Mouse (Mus musculus) NIH3T3 (cell line): Measurements from ENCODE around the gene Faap20.
"Not testable (repeated sequence)": the region's sequence is repeated elsewhere in the genome, so short reads cannot be mapped to it uniquely, and the experiment has no call there.

Experiments
- DNase-seq: peaks from one replicate; pipeline ENCODE4 v3.0.0-alpha.2; 2012; ENCODE audit warnings: low read depth

The Faap20 gene

DNA sequence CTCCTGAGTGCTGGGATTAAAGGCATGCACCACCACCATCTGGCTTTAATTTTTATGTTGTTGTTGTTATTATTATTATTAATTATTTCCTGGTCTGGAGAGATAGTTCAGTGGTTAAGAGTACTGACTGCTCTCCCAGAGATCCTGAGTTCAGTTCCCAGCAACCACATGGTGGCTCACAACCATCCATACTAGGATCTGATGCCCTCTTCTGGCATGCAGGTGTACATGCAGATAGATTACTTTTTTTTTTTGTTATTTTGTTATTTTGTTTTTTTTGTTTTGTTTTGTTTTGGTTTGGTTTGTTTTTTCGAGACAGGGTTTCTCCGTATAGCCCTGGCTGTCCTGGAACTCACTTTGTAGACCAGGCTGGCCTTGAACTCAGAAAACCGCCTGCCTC is 1.5 kb upstream of the Faap20 start:
- DNase-seq = not testable (repeated sequence)

- DNase-seq = peak; percentile 97
These were observed 350 bp upstream of the Faap20 start for GRCm38 (mm10) chr4:155249257-155249647.

DNA sequence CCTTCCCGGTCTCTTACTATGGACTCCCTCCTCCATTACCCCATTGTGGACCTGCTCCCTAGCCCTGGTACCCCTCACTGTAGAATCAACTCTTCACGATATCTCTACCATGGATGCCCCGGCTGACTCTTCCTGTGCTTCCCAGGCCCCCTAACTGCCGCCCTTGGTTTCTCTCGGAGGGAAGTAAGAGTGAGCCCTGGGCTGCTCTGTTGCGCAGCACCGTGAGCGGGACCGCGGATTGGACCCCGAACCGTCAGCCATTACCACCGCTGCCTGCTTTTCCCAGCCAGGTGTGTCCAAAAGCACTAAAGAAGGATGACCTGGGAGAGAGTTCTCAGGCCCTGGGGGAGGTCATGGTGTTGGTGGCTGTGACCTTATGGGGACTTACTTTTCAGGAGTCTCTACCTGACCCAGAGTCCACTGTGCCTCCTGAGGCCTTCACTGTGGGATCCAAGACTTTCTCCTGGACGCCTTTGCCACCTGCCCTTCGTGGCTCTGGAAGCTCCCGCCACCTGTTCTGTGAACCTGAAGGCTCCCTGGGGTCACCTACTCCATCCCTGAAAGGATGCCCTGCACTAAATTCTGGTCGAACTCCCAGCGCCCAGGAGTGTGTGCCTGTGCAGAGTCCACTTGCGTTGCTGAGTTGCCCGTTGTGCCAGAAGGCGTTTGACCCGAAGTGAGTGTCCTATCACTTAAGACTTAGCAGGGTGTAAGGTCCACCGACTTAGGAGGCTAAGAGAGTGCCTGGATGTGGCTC is 937 bp downstream of the Faap20 start:
- DNase-seq = no peak

DNA sequence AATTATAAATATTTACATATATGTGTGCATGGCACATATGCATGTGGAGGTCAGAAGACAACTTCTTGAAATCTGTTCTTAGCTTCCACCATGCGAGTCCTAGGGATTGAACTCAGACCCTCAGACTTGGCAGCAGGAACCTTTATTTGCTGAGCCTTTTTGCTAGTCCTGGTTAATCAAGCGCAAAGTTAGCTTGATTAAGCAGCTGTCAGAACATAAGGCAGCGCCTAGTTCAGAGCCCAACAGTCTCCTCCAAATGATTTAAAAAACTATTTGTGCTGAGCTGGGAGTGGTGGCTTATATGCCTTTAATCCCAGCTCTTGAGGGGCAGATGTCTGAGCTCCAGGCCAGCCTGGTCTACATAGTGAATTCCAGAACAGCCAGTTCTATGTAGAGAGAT is 1.5 kb downstream of the Faap20 start:
- no peak for DNase-seq

DNA sequence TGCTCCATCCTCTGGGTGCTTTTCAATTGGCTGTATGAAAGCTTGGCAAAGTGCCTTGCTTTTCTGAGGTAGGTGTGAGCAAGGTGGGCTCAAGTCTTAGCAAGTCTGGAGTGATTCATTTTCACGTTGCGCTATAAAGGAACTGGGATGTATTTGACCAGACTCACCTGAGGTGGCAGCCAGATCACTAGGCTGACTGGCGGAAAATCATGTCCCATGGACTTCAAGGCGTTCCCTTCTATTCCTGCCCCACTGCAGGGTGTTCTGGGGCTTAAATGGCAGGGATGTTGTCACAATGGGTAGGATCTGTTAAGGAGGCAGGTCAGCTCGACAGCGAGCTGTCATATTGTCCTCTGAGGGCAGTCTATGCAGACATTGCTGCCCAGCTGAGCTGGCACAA is 2.7 kb downstream of the Faap20 start:
- DNase-seq = no peak

- DNase-seq = no peak
These were observed 15.1 kb downstream of the Faap20 start for GRCm38 (mm10) chr4:155264521-155265321.

DNA sequence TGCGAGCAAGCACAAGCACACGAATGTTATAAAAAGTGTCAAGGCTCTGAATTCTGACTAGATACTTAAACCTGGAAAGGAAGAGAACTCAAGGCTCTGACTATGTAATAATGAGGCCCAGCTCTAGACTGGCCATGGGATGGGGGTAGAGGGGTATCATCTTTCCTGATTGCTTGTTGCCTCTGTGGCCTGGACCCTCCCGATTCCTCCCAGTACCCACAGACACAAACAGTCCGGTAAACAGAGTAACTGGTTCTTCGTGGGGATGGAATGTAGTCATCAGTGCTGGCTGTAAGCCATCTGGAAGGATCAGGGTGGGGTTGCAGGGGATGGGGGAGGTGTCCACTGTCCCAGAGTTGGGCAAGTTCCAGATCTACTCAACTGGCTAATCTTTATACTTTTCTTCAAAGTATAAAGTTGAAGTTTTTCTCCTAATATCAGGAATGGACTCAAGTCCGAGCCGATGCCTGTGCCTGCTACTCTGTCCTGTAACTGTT is 17.5 kb downstream of the Faap20 start:
- peak; percentile 64 for DNase-seq

GRCm38 (mm10) chr4:155267639-155268175 is 18.1 kb downstream of the Faap20 start:
- DNase-seq = peak; percentile 37

GRCm38 (mm10) chr4:155268382-155268781 is 18.8 kb downstream of the Faap20 start:
- peak; percentile 81 for DNase-seq

- DNase-seq = no peak
These were observed 24.8 kb downstream of the Faap20 start for GRCm38 (mm10) chr4:155274451-155274850.

DNA sequence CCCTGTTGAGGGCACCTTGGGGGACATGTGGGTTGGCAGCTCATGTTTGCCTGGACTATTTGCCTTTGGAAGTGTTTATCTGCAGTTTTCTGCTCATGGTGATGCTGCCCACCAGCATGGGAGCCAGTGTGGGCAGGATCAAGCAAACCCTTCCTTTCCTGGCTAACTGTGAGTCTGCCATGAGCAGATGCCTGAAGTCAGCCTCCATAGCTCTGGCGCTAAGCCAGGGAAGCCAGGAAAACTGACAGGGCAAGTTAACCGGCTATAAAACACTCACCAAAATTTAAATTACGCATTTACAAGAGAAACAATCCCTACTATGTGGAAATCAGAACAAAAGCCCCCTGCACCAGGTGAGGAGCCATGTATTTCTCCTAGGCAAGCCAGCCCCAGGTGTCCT is 25.2 kb downstream of the Faap20 start:
- DNase-seq = peak; percentile 52

DNA sequence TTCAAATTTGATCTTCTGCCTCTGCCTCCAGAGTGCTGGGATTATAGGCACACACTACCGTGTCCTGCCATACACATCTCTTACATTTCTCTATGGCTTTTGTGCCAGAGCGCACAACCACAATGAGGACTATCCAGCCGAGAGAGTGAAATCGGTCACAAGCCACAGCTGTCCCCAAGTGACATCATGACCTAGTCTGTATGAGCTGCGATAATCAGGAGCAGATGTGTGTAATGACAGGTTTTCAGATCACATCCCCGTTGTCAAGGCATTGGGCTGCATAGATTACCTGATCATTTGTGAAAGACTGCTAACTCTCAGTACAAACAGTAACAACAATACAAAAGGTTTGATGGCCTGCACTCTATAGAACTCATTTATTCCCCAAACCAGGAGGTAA is 28.4 kb downstream of the Faap20 start:
- no peak for DNase-seq

DNA sequence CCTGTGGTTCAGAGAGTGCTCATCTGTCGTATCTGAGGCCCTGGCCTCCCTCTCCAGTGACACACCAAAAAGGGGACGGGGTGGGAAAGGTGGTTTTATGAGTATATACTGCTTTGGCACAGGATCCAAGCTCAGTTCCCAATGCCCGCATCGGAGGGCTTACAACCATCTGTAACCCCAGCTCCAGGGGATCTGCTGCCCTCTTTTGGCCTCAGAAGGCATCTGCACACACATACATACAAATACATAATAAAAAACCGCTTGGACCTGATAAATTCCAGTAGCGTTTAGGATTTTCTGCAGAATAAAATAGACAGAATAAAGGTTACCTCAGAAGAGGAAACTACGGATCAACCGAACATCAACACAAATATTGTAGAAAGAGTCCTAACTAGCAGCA is 29.5 kb downstream of the Faap20 start:
- peak; percentile 12 for DNase-seq

DNA sequence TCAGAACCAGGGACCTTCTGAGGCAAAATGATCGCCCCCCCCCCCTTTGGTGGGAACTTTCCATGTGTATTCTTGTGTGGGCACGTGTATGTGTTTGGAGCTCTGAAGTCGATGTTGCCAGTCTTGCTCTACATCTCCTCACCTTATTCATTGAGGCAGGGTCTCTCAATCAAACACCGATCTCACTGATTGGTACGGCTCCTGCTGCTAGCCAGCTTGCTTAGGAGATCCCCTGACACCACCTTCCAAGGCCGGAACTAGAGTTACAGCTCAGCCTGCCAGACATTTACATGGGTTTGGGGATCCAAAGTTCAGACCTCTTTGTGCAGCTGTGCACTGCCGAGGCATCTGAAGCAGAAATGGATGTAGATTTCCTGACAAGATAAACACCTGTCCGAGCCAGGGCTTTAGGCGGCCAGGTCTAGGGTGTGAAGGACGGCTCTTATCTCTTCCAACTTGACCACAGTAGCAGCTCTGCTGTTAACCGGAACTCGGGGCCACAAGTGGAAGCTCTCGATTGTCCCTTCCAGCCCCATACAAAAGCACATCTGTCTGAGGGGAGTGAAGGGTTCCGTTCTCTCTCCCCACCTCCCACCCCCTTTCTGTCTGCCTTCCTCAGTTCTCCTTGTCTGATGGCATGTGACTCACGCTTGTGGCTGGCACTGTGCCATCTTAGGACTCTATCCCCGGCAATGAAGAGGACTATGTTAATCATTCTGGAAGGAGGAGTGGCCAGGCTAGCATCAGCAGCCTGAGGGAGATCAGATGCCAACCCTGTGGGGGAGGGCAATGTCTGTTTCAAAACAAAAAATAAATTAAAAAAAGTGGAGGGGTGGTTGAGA is 30.5 kb downstream of the Faap20 start:
- peak; percentile 83 for DNase-seq

GRCm38 (mm10) chr4:155280768-155281121 is 31.1 kb downstream of the Faap20 start:
- peak; percentile 41 for DNase-seq

GRCm38 (mm10) chr4:155281227-155281626 is 31.6 kb downstream of the Faap20 start:
- peak; percentile 34 for DNase-seq

DNA sequence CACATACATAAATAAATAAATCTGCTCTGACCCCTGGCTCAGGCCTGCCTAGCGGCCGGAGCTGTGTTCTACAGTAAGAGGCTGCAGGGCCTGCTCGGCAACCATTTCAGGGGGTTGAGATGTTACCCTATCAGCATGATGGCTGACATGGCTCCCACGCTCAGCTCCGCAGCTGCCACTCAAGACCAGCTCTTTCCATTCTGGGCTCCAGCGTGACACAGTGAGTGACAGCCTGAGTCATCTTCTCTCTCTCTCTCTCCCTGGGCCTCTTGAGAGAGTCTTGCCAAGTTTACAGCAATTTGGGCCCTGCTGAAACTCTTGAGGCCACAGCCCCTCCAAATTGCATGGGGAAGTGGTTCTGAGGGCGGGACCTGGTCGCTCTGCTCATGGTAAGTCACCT is 32.0 kb downstream of the Faap20 start:
- peak; percentile 54 for DNase-seq

GRCm38 (mm10) chr4:155282231-155282630 is 32.6 kb downstream of the Faap20 start:
- DNase-seq = no peak

- peak; percentile 77 for DNase-seq
These were observed 33.5 kb downstream of the Faap20 start for GRCm38 (mm10) chr4:155283001-155283503.

DNA sequence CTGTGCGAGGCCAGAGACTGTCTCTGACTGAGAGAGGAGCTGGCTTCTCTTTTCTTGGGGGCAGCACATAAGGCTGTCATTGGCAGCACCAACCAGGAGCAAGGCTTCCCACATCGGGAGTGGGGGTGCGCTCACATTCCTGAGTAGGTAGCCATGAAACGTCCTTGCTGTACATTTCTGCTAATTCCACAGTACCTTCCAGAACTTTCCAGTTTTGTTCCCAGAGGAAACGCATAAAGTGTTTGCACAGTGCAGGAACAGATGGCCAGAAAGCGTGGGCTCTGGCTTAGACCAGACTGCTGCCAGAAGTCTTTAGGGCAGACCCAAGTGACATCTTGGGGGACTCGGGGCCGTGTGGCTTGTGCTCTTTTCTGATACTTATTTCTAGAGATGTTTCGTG is 34.0 kb downstream of the Faap20 start:
- no peak for DNase-seq

GRCm38 (mm10) chr4:155284521-155285379 is 35.1 kb downstream of the Faap20 start:
- DNase-seq = no peak
